Mouse (Mus musculus) cerebellum, adult 11-12 months (tissue): Measurements from ENCODE around the gene Rgcc.

ENCODE experiments used
- DNase-seq: peaks from one replicate; pipeline ENCODE4 v3.0.0; 2022

Gene Rgcc

GRCm38 (mm10) chr14:79275870-79276395 is 25.5 kb downstream of the Rgcc start:
- DNase-seq: no peak

DNA sequence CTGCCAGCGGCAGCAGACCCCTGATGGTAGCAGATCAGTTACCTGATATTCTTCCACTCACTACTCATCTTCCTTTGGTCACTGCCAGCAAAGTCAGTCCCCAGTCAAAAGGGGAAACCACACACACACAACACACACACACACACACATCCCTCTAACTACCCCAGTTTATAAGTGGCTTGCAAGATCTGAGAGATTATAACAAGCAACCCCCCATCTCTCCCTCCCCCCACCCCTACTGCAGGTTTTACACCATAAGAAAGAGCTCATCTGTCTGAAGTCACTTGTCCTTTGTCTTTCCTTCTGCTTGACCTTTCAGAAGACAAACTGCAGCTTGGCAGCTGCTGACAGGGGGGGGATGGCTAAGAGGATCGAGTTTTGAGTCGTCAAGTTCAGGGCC is 26.0 kb downstream of the Rgcc start:
- DNase-seq: no peak

GRCm38 (mm10) chr14:79273697-79274477 is 27.6 kb downstream of the Rgcc start:
- DNase-seq: no peak

GRCm38 (mm10) chr14:79272991-79273390 is 28.5 kb downstream of the Rgcc start:
- DNase-seq: no peak

- no peak for DNase-seq
Observed at GRCm38 (mm10) chr14:79272188-79272694, 29.2 kb downstream of the Rgcc start.

- DNase-seq: no peak
Observed at GRCm38 (mm10) chr14:79269551-79269950, 31.9 kb downstream of the Rgcc start.

DNA sequence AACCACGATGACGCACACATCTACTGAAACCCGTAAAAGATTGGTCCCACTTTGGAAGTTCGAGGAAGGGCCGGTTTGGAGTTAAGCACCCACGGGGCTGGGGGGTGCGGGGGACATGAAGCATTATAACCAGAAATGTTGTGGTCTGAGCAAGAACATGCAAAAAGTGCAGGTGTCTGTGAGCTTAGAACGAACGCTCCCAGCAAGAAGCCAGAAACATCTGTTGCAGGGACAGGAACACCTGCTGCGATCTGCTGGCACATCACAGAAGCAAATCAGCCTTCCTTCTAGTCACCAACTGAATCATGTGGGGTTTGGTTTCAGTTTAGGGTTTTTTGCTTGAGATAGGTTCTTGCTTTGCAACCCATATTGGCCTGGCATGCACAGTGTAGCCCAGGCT is 33.6 kb downstream of the Rgcc start:
- no peak for DNase-seq

DNA sequence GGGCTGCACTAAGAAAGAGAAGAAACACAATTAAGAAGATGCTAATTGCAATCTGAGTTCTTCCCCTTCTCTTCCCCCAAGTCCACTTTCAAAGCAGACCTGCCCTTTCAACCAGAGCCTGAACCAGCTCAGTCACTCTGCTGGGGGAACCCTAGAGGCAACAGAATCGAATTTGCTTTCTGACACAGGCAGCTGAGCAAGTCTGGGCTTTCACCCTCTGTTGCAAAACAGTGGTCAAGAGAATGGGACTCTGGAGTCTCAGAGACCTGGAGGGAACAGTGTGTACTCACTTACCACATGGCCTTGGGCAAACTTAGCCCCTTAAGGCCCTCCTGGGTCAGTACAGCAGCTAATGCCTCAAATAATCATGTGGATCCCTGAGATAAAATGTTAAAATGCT is 34.1 kb downstream of the Rgcc start:
- no peak for DNase-seq

- no peak for DNase-seq
Observed at GRCm38 (mm10) chr14:79266408-79266807, 35.0 kb downstream of the Rgcc start.

DNA sequence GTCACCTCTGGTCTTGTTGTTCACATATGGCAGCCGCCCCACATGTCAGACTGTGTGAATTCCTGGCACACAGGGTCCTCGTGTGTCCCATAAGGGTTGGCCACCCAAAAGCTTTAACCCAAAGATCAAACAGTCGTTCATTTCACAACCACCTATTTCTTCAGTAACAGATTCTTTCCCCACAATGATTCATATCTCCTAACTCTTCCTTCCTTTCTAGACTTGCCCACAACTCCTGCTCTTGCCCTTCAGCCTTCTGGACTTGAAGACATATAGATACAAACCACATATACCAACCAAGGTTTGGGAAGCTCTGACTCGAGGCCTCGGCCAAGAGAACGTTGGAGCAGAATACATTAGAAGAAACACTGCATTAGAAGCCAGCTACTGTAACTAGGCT is 35.7 kb downstream of the Rgcc start:
- no peak for DNase-seq

DNA sequence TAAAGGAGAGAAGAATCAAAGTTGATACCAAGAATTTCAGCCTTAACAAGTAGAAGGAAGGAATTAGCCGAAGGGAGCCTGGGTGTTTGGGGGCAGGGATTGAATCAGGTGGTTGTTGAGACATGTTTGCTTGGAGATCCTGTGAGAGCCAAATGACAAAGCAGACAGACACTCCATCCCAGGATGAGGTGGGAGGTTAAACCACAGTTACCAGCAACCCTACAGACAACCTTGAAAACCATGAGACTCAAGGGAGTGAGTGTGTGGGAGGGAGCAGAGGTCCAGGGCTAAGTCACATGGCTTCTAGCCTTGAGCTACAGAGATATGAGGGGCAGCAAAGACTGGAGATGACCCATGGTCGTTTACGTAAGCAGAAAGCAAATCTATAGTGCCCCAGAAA is 38.1 kb downstream of the Rgcc start:
- DNase-seq: no peak

DNA sequence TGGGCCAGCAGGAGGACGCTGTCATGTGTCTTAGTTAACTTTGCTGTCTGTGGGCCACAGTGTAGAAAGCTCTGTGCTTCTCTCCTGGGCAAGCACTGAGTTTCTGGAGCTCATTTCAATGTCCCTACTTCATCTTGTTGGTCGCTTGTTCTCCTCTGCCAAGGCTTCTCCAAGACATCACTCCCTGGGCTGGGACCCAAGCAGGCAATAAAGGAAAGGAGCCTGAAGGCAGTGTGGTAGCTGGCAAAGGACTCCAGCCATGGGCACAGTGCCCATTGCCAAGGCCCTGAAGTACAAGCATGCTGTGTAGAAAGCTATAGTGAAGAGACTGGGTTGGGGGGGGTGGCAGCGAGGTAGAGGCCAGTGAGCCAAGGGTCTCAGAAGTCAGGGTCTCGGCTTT is 38.8 kb downstream of the Rgcc start:
- peak; percentile 20 for DNase-seq

GRCm38 (mm10) chr14:79259062-79259779 is 42.2 kb downstream of the Rgcc start:
- DNase-seq: no peak

GRCm38 (mm10) chr14:79256656-79257055 is 44.8 kb downstream of the Rgcc start:
- DNase-seq: no peak

GRCm38 (mm10) chr14:79255786-79256185 is 45.7 kb downstream of the Rgcc start:
- no peak for DNase-seq

DNA sequence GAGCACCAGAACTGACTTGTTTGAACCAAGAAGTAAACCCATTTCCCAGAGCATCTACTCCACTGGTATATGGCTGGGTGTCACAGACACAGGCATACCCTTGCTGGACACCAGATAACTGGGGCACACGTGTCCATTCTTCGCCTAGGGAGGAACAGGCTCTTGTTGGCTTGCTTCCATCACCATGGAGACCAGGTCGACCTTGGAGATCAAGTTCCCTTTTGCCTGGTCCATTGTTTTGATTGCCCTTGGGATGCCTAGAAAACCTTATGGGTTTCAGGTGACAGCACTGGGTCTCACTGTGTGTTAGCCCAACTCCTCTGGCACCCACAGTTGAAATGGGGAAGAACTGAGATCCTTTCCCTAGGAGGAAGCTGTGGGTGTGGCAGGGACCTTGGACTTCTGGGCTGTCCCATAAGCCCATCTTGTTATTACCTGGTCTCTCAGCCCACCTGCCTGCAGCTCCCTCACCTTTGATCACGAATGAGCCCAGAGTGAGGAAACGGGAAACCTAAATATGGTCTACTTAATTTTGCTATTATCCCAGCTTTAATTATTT is 49.6 kb downstream of the Rgcc start:
- DNase-seq: no peak

DNA sequence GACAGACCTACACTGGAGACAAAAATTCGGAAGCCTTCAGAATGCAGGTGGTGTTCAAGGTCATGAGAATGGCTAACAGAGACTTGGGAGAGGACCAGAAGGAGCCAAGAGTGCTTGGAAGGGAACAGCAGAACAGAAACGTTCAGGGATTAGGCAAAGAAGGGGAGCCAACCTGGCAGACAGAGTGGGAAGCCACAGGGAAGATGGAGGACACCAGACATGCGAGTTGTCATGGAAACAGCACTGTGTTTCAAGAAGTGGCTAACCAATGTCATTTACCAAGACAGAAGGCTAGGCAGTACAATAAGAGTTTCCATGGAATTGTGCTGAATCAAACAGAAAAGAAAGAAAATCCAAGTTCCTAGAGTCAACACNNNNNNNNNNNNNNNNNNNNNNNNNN is 56.9 kb downstream of the Rgcc start:
- no peak for DNase-seq

GRCm38 (mm10) chr14:79243038-79243883 is 58.2 kb downstream of the Rgcc start:
- no peak for DNase-seq

- no peak for DNase-seq
Observed at GRCm38 (mm10) chr14:79242386-79242720, 59.1 kb downstream of the Rgcc start.

- DNase-seq: no peak
Observed at GRCm38 (mm10) chr14:79241656-79242385, 59.6 kb downstream of the Rgcc start.

GRCm38 (mm10) chr14:79241057-79241570 is 60.3 kb downstream of the Rgcc start:
- no peak for DNase-seq

GRCm38 (mm10) chr14:79239402-79239801 is 62.0 kb downstream of the Rgcc start:
- DNase-seq: no peak
